Mouse (Mus musculus) forebrain, embryonic 14.5 days (tissue): Measurements from ENCODE around the gene Fetub. TPM values are rescaled to one million over a fixed set of nuclear protein-coding genes. Genes with fewer than 3 reads are reported as not detected.
A peak's percentile ranks its signal among the peaks of the same experiment; 100 is the strongest.

Experiments used
- ATAC-seq: fragments of 200-750 bp; cut with Nextera tagmentation; 2 replicates; pipeline ENCODE4 v1.8.0; 2017; ENCODE audit warnings: mild to moderate bottlenecking, moderate library complexity
- DNase-seq: peaks from one replicate; pipeline ENCODE4 v3.0.0-alpha.2; 2015; ENCODE audit warnings: low spot score
- H3K27ac ChIP-seq: fragments of 300-500 bp; sonication (generic); 2 replicates; pipeline ENCODE4 v1.5.1; 2014; ENCODE audit warnings: low read depth, mild to moderate bottlenecking, control low read depth, low read length, moderate library complexity
- H3K27me3 ChIP-seq: fragments of 300-500 bp; sonication (generic); replicated peaks from 2 replicates; pipeline ENCODE4 v1.6.1; 2014; ENCODE audit warnings: low read length, control low read depth, mixed read lengths; ENCODE audit not compliant: control insufficient read depth, insufficient read depth
- H3K36me3 ChIP-seq: fragments of 300-500 bp; sonication (generic); 2 replicates; pipeline ENCODE4 v1.6.1; 2014; ENCODE audit warnings: low read length, control low read depth; ENCODE audit not compliant: control insufficient read depth, insufficient read depth
- H3K4me1 ChIP-seq: fragments of 300-500 bp; sonication (generic); 2 replicates; pipeline ENCODE4 v1.6.1; 2014; ENCODE audit warnings: antibody characterized with exemption, low read length, control low read depth; ENCODE audit not compliant: control insufficient read depth, insufficient read depth
- H3K4me2 ChIP-seq: fragments of 300-500 bp; sonication (generic); 2 replicates; pipeline ENCODE4 v1.6.1; 2014; ENCODE audit warnings: mild to moderate bottlenecking, control low read depth, low read length
- H3K4me3 ChIP-seq: fragments of 300-500 bp; sonication (generic); 2 replicates; pipeline ENCODE4 v1.5.1; 2014; ENCODE audit warnings: low read depth, low read length, control low read depth
- H3K9ac ChIP-seq: fragments of 300-500 bp; sonication (generic); 2 replicates; pipeline ENCODE4 v1.6.1; 2014; ENCODE audit warnings: mild to moderate bottlenecking, low read length, control low read depth, moderate library complexity
- H3K9me3 ChIP-seq: fragments of 300-500 bp; sonication (generic); replicated peaks from 2 replicates; pipeline ENCODE4 v1.6.1; 2016; ENCODE audit warnings: low read length, control low read depth, mixed read lengths; ENCODE audit not compliant: control insufficient read depth
- WGBS: fragments of 180-500 bp; shearing (Covaris S2); extraction: QIAGEN DNeasy Blood & Tissue Kit; methylation state at CpG from one replicate; pipeline ENCODE4 v1.1.7; 2014; 5-methylcytosine and 5-hydroxymethylcytosine counted together
- polyA plus RNA-seq: library from polyadenylated mRNA; unstranded; fragments of >200 nt; fragmentation: Nextera tagmentation; extraction: Ambion mirVana; gene quantifications from 2 replicates; pipeline ENCODE4 v1.2.1, GENCODE M21; 2014

Gene Fetub
- polyA plus RNA-seq, 1 experiment from 2014 or later: not detected

DNA sequence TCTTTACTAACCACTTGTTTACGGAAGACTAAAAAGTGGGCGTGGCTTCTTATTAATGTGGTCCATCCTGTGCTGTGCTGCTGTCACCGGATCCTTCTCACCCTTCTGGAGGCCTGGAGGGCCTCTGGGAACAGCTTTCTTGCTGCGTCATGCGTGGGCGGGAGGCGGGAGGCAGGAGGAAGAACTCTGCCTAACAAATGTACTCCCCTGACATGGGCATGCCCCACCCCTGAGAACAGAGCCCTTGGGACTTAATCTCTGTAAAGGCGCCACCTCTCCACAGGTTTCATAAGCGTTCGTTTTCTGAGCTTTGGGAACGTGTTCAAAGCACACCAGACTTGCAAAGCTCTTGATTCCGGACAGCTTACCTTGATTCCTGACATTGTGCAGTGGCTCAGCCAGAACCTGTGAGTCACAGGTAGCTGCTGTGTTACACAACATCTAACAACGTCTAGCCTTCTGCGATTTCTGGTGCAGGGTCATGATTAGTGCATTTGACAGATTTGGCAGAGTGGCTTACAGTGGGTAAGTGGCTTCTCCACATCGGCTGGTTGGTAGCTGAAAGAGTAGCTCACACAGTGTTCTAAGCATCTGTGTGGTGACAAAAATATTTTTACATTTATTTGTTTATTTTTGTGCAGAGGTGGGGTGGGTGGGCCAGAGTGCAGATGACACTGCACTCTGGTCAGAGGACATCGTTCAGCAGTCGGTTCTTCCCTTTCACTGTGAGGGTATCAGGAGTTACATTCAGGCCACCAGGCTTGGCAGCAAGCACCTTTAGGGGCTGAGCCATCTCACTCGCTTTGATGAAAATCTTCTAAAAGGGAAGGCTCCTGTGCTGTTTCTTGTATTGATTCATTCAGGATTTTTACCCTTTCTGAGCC lies 2.1 kb downstream of the Fetub start:
- no peaks in the 10 kb centered on the region for H3K4me1 ChIP-seq
- WGBS: 70% methylated on average over 18 of the region's 18 CpGs
- no peak overlapping the region for H3K9ac ChIP-seq
- H3K4me3 ChIP-seq: no peak overlapping the region
- H3K4me2 ChIP-seq: no peak overlapping the region
- H3K9me3 ChIP-seq: no peaks in the 10 kb centered on the region
- H3K36me3 ChIP-seq: no peaks in the 10 kb centered on the region
- no peak overlapping the region for H3K27ac ChIP-seq
- DNase-seq: no peak
- ATAC-seq: no peak
- no peaks in the 10 kb centered on the region for H3K27me3 ChIP-seq

- H3K27ac ChIP-seq: no peak overlapping the region
- DNase-seq (no peak), ATAC-seq (no peak)
- no peak overlapping the region for H3K9ac ChIP-seq
- no peak overlapping the region for H3K4me2 ChIP-seq
- 95% methylated on average over 5 of the region's 5 CpGs for WGBS
- H3K27me3 ChIP-seq: no peaks in the 10 kb centered on the region
- H3K36me3 ChIP-seq: no peaks in the 10 kb centered on the region
- H3K4me1 ChIP-seq: no peaks in the 10 kb centered on the region
- no peak overlapping the region for H3K4me3 ChIP-seq
- H3K9me3 ChIP-seq: no peaks in the 10 kb centered on the region
These were observed 3.6 kb downstream of the Fetub start for GRCm38 (mm10) chr16:22921761-22922160.

DNA sequence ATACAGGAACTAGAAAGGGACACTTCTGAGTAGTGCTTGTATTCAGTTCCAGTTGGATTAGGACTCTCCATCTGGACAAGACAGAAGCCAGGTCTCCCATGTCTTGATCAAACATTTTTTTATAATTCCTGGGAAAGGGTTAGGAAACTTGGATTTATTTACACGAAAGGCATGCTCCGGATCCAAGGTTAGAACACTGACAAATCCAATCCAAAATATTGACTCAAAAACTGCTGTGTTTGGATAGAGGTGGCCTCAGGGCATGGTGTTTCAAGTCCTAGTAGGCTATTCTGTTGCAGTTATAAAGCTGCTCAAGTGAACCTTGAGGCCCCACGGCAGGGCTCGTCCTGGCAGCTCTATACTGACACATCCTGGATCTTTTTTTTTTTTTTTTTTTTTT lies 4.3 kb downstream of the Fetub start:
- WGBS: 85% methylated on average over 4 of the region's 4 CpGs
- H3K9ac ChIP-seq: no peak overlapping the region
- no peak overlapping the region for H3K4me3 ChIP-seq
- no peak for DNase-seq
- no peaks in the 10 kb centered on the region for H3K27me3 ChIP-seq
- ATAC-seq: no peak
- no peak overlapping the region for H3K27ac ChIP-seq
- H3K4me2 ChIP-seq: no peak overlapping the region
- H3K9me3 ChIP-seq: no peaks in the 10 kb centered on the region
- no peaks in the 10 kb centered on the region for H3K36me3 ChIP-seq
- H3K4me1 ChIP-seq: no peaks in the 10 kb centered on the region

DNA sequence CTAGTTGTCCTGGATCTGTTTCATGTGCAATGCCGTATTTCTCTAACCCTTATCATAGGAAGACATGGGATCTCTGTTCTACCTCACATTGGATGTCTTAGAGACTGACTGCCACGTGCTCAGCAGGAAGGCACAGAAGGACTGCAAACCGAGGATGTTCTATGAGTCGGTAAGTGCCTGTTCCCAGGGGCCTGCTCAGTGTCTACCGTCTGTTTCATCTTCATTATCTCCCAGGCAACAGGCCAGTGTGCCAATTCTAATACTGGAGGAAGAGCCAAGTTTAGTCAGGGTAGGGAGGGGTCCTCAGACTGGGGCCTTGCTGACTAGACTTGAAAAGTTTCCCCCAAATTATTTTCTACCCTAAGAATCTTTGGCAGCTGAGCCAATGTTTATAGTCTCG lies 11.4 kb downstream of the Fetub start:
- H3K4me2 ChIP-seq: no peak overlapping the region
- no peaks in the 10 kb centered on the region for H3K9me3 ChIP-seq
- H3K9ac ChIP-seq: no peak overlapping the region
- no peaks in the 10 kb centered on the region for H3K36me3 ChIP-seq
- H3K27ac ChIP-seq: no peak overlapping the region
- DNase-seq (peak; percentile 46), ATAC-seq (peak; percentile 23; the same call in 1 of the 2 replicates)
- H3K27me3 ChIP-seq: no peaks in the 10 kb centered on the region
- WGBS: 75% methylated on average over 6 of the region's 6 CpGs
- no peaks in the 10 kb centered on the region for H3K4me1 ChIP-seq
- H3K4me3 ChIP-seq: no peak overlapping the region

DNA sequence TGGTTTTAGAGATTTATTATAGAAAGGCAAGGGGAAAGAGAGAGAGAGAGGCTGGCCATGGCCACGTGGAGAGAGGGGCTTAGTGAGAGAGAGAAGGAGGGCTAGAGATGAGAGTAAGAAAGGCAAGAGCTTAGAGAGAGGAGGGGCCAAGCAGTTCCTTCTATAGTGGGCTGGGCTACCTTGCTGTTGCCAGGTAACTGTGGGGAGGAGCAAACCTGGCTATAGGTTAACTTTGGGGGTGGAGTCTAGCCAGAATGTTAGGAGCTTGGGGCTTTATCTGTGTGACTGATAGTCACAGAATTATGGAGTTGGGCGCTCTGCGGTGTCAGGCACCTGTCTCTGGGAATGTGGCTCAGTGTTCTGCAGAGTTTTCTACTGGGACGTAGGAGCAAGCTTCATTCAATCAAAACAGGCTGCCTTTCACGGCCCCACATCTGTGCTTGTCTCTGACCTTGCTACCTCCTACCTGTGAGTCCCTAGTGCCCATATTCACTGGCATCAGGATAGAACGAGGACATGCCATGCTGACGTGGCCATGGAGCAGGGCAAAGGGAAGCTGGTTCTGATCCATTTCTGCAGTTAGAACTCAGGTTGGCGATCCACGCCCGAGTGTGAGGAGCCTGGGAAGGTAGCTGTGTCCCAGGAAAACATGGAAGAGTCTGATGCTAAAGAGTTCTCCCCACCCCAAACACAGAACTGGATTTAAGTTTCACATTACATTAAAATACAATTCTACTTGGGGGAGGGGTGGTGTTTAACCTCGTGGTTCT lies 13.5 kb downstream of the Fetub start:
- ATAC-seq (no peak), DNase-seq (no peak)
- no peak overlapping the region for H3K27ac ChIP-seq
- no peak overlapping the region for H3K9ac ChIP-seq
- no peaks in the 10 kb centered on the region for H3K9me3 ChIP-seq
- no peaks in the 10 kb centered on the region for H3K4me1 ChIP-seq
- no peaks in the 10 kb centered on the region for H3K36me3 ChIP-seq
- H3K4me3 ChIP-seq: no peak overlapping the region
- H3K27me3 ChIP-seq: no peaks in the 10 kb centered on the region
- H3K4me2 ChIP-seq: no peak overlapping the region
- WGBS: 87% methylated on average over 11 of the region's 11 CpGs

- no peak overlapping the region for H3K27ac ChIP-seq
- no peaks in the 10 kb centered on the region for H3K36me3 ChIP-seq
- H3K9ac ChIP-seq: no peak overlapping the region
- H3K4me1 ChIP-seq: no peaks in the 10 kb centered on the region
- H3K4me3 ChIP-seq: no peak overlapping the region
- WGBS: 92% methylated on average over 12 of the region's 12 CpGs
- H3K4me2 ChIP-seq: no peak overlapping the region
- no peaks in the 10 kb centered on the region for H3K27me3 ChIP-seq
- no peak for DNase-seq
- H3K9me3 ChIP-seq: peaks cover 3% of the 10 kb centered on the region; the same call in 1 of the 2 replicates
- ATAC-seq: no peak
These were observed 19.5 kb downstream of the Fetub start for GRCm38 (mm10) chr16:22937631-22938030.

- Histone ChIP-seq H3K4me1 (no peaks in the 10 kb centered on the region), H3K9ac (no peak overlapping the region), H3K27ac (no peak overlapping the region), H3K4me3 (no peak overlapping the region), H3K9me3 (peaks cover 3% of the 10 kb centered on the region; the same call in 1 of the 2 replicates), H3K27me3 (no peaks in the 10 kb centered on the region), H3K36me3 (no peaks in the 10 kb centered on the region), H3K4me2 (no peak overlapping the region)
- ATAC-seq (no peak), DNase-seq (no peak)
- 82% methylated on average over 2 of the region's 2 CpGs for WGBS
These were observed 20.4 kb downstream of the Fetub start for GRCm38 (mm10) chr16:22938541-22938940.

DNA sequence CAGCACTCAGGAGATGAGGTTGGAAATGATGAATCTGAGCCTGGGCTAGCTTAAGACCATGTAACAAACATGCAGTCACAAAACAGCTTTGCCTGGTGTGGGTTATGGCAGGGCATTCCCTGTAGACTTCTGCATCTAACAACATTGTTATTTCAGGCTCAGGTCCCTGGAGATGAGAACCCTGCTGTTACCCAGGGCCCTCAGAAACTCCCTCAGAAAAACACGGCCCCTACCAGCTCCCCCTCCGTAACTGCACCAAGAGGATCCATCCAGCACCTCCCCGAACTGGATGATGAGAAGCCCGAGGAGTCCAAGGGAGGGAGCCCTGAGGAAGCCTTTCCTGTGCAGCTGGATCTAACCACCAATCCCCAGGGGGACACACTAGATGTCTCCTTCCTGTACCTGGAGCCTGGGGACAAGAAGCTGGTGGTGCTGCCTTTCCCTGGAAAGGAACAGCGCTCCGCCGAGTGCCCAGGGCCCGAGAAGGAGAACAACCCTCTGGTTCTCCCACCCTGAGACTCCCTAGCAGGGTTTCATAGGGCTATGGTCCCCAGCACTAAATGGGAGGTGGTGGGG lies 21.1 kb downstream of the Fetub start:
- DNase-seq: no peak
- H3K4me2 ChIP-seq: no peak overlapping the region
- no peaks in the 10 kb centered on the region for H3K4me1 ChIP-seq
- no peak overlapping the region for H3K4me3 ChIP-seq
- no peak for ATAC-seq
- 87% methylated on average over 8 of the region's 8 CpGs for WGBS
- H3K9ac ChIP-seq: no peak overlapping the region
- H3K27me3 ChIP-seq: no peaks in the 10 kb centered on the region
- no peak overlapping the region for H3K27ac ChIP-seq
- peaks cover 3% of the 10 kb centered on the region; the same call in 1 of the 2 replicates for H3K9me3 ChIP-seq
- H3K36me3 ChIP-seq: no peaks in the 10 kb centered on the region
